Mouse (Mus musculus): ENCODE measurements around the gene Ep400.

Gene Ep400

GRCm38 (mm10) chr5:110664750-110665269 lies 105.7 kb downstream of the Ep400 start:
- DNase-seq (ENCODE audit: low spot score), result no peak

GRCm38 (mm10) chr5:110664041-110664440 lies 106.5 kb downstream of the Ep400 start:
- DNase-seq (ENCODE audit: low spot score), result no peak

- no peak for DNase-seq (ENCODE audit: low spot score)
Observed at GRCm38 (mm10) chr5:110659682-110660081, 110.8 kb downstream of the Ep400 start.

- DNase-seq (ENCODE audit: low spot score), result no peak
Observed at GRCm38 (mm10) chr5:110653686-110654085, 116.8 kb downstream of the Ep400 start.

GRCm38 (mm10) chr5:110652719-110653648 lies 117.5 kb downstream of the Ep400 start, which contains the start of the genes Noc4l and Ddx51:
Gene Noc4l, minus strand, starts transcription at chr5:110653417.
Gene Ddx51, plus strand, starts transcription at chr5:110653451.
- peak; percentile 89 for DNase-seq (ENCODE audit: low spot score)

- DNase-seq (ENCODE audit: low spot score), result no peak
Observed at GRCm38 (mm10) chr5:110646377-110646776, 124.1 kb downstream of the Ep400 start.

- DNase-seq (ENCODE audit: low spot score), result peak; percentile 67
Observed at GRCm38 (mm10) chr5:110639459-110639858, 131.1 kb downstream of the Ep400 start.

- DNase-seq (ENCODE audit: low spot score), result no peak
Observed at GRCm38 (mm10) chr5:110638306-110639074, 132.0 kb downstream of the Ep400 start.

GRCm38 (mm10) chr5:110635951-110636707 lies 134.4 kb downstream of the Ep400 start:
- DNase-seq (ENCODE audit: low spot score), result no peak

- no peak for DNase-seq (ENCODE audit: low spot score)
Observed at GRCm38 (mm10) chr5:110629525-110630120, 140.9 kb downstream of the Ep400 start.

- DNase-seq (ENCODE audit: low spot score), result no peak
Observed at GRCm38 (mm10) chr5:110628156-110628555, 142.4 kb downstream of the Ep400 start.

- no peak for DNase-seq (ENCODE audit: low spot score)
Observed at GRCm38 (mm10) chr5:110627351-110627750, 143.2 kb downstream of the Ep400 start.

- DNase-seq (ENCODE audit: low spot score), result no peak
Observed at GRCm38 (mm10) chr5:110624319-110624718, 146.2 kb downstream of the Ep400 start.

- DNase-seq (ENCODE audit: low spot score), result no peak
Observed at GRCm38 (mm10) chr5:110619226-110619625, 151.3 kb downstream of the Ep400 start.

All from left cerebral cortex, adult 11 months (tissue).